Mouse (Mus musculus) forebrain, embryonic 10.5 days (tissue): ENCODE measurements around the gene Phb2. TPM values are rescaled to one million over a fixed set of nuclear protein-coding genes. Genes with fewer than 3 reads are reported as not detected.

Experiments
- DNase-seq: peaks from one replicate; pipeline ENCODE4 v3.0.0-alpha.2; 2017; ENCODE audit warnings: low spot score; ENCODE audit errors: extremely low spot score
- H3K27ac ChIP-seq: fragments of 300-500 bp; sonication (generic); 2 replicates; pipeline ENCODE4 v1.5.1; 2016; ENCODE audit warnings: mild to moderate bottlenecking
- H3K27me3 ChIP-seq: fragments of 300-500 bp; sonication (generic); 2 replicates; pipeline ENCODE4 v1.6.1; 2016; ENCODE audit warnings: mild to moderate bottlenecking; ENCODE audit not compliant: poor library complexity, severe bottlenecking
- H3K36me3 ChIP-seq: fragments of 300-500 bp; sonication (generic); replicated peaks from 2 replicates; pipeline ENCODE4 v1.6.1; 2016; ENCODE audit warnings: mild to moderate bottlenecking, moderate library complexity
- H3K4me1 ChIP-seq: fragments of 300-500 bp; sonication (generic); 2 replicates; pipeline ENCODE4 v1.6.1; 2016
- H3K4me3 ChIP-seq: fragments of 300-500 bp; sonication (generic); 2 replicates; pipeline ENCODE4 v1.5.1; 2016; ENCODE audit warnings: mild to moderate bottlenecking, moderate library complexity
- H3K9me3 ChIP-seq: fragments of 300-500 bp; sonication (generic); 2 replicates; pipeline ENCODE4 v1.6.1; 2016; ENCODE audit warnings: mild to moderate bottlenecking, moderate library complexity
- WGBS: fragments of 180-500 bp; shearing (Covaris S2); methylation state at CpG from one replicate; pipeline ENCODE4 v1.1.7; 2016; 5-methylcytosine and 5-hydroxymethylcytosine counted together
- polyA plus RNA-seq: library from polyadenylated mRNA; unstranded; fragments of >200 nt; fragmentation: Nextera tagmentation; extraction: Ambion mirVana; gene quantifications from 2 replicates; pipeline ENCODE4 v1.2.1, GENCODE M21; 2016

Gene Phb2
- polyA plus RNA-seq, 1 experiment from 2014 or later = 492 TPM

- DNase-seq = no peak
- WGBS = 44% methylated on average over 15 of the region's 16 CpGs
Observed at GRCm38 (mm10) chr6:124718703-124719102, 6.6 kb downstream of the Phb2 start.

GRCm38 (mm10) chr6:124719354-124719978 lies 7.3 kb downstream of the Phb2 start:
- Histone ChIP-seq H3K27ac (peak overlapping the region; percentile 67; the same call in 1 of the 2 replicates), H3K36me3 (peaks cover 39% of the 10 kb centered on the region), H3K27me3 (no peaks in the 10 kb centered on the region), H3K9me3 (no peaks in the 10 kb centered on the region), H3K4me1 (peaks cover 30% of the 10 kb centered on the region), H3K4me3 (peak overlapping the region; percentile 23)
- WGBS = 73% methylated on average over 7 of the region's 7 CpGs
- DNase-seq = no peak

More at GRCm38 (mm10) chr6:124718703-124719102, 6.6 kb downstream of the Phb2 start:
- H3K4me1 ChIP-seq = peaks cover 36% of the 10 kb centered on the region
- H3K4me3 ChIP-seq = peak overlapping the region; percentile 23
- H3K9me3 ChIP-seq = no peaks in the 10 kb centered on the region
- peaks cover 47% of the 10 kb centered on the region for H3K36me3 ChIP-seq
- no peaks in the 10 kb centered on the region for H3K27me3 ChIP-seq
- H3K27ac ChIP-seq = peak overlapping the region; percentile 67

- no peak for DNase-seq
- Histone ChIP-seq H3K27ac (peak overlapping the region; percentile 56), H3K4me1 (peaks cover 30% of the 10 kb centered on the region), H3K9me3 (no peaks in the 10 kb centered on the region), H3K4me3 (no peak overlapping the region), H3K36me3 (peaks cover 25% of the 10 kb centered on the region), H3K27me3 (no peaks in the 10 kb centered on the region)
- WGBS = 72% methylated on average over 11 of the region's 11 CpGs
Observed at GRCm38 (mm10) chr6:124720904-124721303, 8.8 kb downstream of the Phb2 start.

- H3K36me3 ChIP-seq = peaks cover 4% of the 10 kb centered on the region
- DNase-seq = no peak
- peaks cover 33% of the 10 kb centered on the region for H3K4me1 ChIP-seq
- no peak overlapping the region for H3K4me3 ChIP-seq
- H3K27ac ChIP-seq = no peak overlapping the region
- WGBS = 84% methylated on average over 6 of the region's 6 CpGs
- no peaks in the 10 kb centered on the region for H3K9me3 ChIP-seq
- H3K27me3 ChIP-seq = no peaks in the 10 kb centered on the region
Observed at GRCm38 (mm10) chr6:124722876-124723473, 10.8 kb downstream of the Phb2 start.

DNA sequence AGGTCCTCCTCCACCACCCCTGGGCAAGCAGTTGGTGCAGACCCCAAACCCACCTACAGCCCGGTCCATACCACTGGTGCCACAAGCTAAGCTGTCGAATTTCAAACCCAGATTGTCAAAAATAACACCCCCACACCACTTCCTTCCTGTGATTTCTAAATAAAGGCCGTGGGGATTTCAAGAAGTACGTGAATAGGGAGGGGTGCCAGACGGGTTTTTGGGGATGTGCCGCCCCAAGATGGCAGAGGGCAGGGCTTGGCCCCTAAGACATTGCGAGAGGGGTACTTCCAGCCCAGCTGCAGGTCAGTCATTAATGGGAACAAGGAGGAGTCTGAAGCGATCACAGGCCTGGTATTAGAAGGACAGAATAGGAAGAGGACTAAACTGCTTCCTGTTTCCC lies 11.4 kb downstream of the Phb2 start:
- Histone ChIP-seq H3K9me3 (no peaks in the 10 kb centered on the region), H3K4me3 (no peak overlapping the region), H3K4me1 (peaks cover 35% of the 10 kb centered on the region), H3K27ac (no peak overlapping the region), H3K36me3 (no peaks in the 10 kb centered on the region), H3K27me3 (no peaks in the 10 kb centered on the region)
- DNase-seq = no peak
- WGBS = 82% methylated on average over 8 of the region's 8 CpGs

DNA sequence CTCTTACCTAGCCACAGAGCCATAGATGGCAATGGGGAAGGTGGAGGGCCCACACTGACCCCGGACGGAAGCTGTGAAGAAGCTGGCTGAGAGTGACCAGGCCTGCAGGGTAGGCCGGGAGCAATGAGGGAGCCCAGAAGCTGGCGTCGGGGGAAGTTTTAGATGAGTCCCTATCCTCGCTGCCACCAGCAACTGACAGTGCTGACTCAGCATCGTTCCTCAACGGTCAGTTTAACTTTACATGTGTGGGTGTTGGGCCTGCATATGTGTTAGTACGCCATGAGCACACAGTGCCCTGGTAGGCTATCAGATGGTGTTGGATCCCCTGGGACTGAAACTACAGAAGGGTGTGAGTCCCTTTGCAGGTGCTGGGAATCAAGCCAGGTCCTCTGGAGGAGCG lies 12.3 kb downstream of the Phb2 start:
- peaks cover 26% of the 10 kb centered on the region for H3K4me1 ChIP-seq
- H3K36me3 ChIP-seq = no peaks in the 10 kb centered on the region
- no peak overlapping the region for H3K4me3 ChIP-seq
- no peak overlapping the region for H3K27ac ChIP-seq
- no peaks in the 10 kb centered on the region for H3K9me3 ChIP-seq
- no peak for DNase-seq
- WGBS = 92% methylated on average over 10 of the region's 10 CpGs
- H3K27me3 ChIP-seq = no peaks in the 10 kb centered on the region

- Histone ChIP-seq H3K27me3 (no peaks in the 10 kb centered on the region), H3K4me3 (no peak overlapping the region), H3K4me1 (peaks cover 15% of the 10 kb centered on the region), H3K36me3 (no peaks in the 10 kb centered on the region), H3K27ac (no peak overlapping the region), H3K9me3 (no peaks in the 10 kb centered on the region)
- DNase-seq = no peak
- WGBS = 91% methylated on average over 10 of the region's 10 CpGs
Observed at GRCm38 (mm10) chr6:124728621-124729020, 16.5 kb downstream of the Phb2 start.

- Histone ChIP-seq H3K27ac (no peak overlapping the region), H3K36me3 (no peaks in the 10 kb centered on the region), H3K4me3 (no peak overlapping the region), H3K4me1 (peaks cover 15% of the 10 kb centered on the region), H3K9me3 (no peaks in the 10 kb centered on the region), H3K27me3 (no peaks in the 10 kb centered on the region)
- WGBS = 88% methylated on average over 8 of the region's 8 CpGs
- DNase-seq = no peak
Observed at GRCm38 (mm10) chr6:124729850-124730705, 17.9 kb downstream of the Phb2 start.

GRCm38 (mm10) chr6:124731038-124731437 lies 18.9 kb downstream of the Phb2 start:
- Histone ChIP-seq H3K4me1 (peaks cover 15% of the 10 kb centered on the region), H3K27ac (no peak overlapping the region), H3K36me3 (no peaks in the 10 kb centered on the region), H3K9me3 (no peaks in the 10 kb centered on the region), H3K27me3 (no peaks in the 10 kb centered on the region), H3K4me3 (no peak overlapping the region)
- DNase-seq = no peak
- 88% methylated on average over 7 of the region's 7 CpGs for WGBS

GRCm38 (mm10) chr6:124732476-124733370 lies 20.6 kb downstream of the Phb2 start:
- Histone ChIP-seq H3K36me3 (no peaks in the 10 kb centered on the region), H3K4me3 (no peak overlapping the region), H3K4me1 (peaks cover 20% of the 10 kb centered on the region), H3K27ac (peak overlapping the region; percentile 45), H3K27me3 (no peaks in the 10 kb centered on the region), H3K9me3 (no peaks in the 10 kb centered on the region)
- 51% methylated on average over 19 of the region's 19 CpGs for WGBS
- no peak for DNase-seq

- Histone ChIP-seq H3K27ac (no peak overlapping the region), H3K9me3 (no peaks in the 10 kb centered on the region), H3K27me3 (no peaks in the 10 kb centered on the region), H3K36me3 (peaks cover 14% of the 10 kb centered on the region; the same call in 1 of the 2 replicates), H3K4me3 (no peak overlapping the region), H3K4me1 (peaks cover 33% of the 10 kb centered on the region)
- 92% methylated on average over 3 of the region's 3 CpGs for WGBS
- no peak for DNase-seq
Observed at GRCm38 (mm10) chr6:124734417-124734816, 22.3 kb downstream of the Phb2 start.

GRCm38 (mm10) chr6:124737040-124737439 lies 24.9 kb downstream of the Phb2 start:
- no peak overlapping the region for H3K27ac ChIP-seq
- WGBS = 92% methylated on average over 11 of the region's 11 CpGs

More at GRCm38 (mm10) chr6:124737040-124737439, 24.9 kb downstream of the Phb2 start:
- H3K9me3 ChIP-seq = no peaks in the 10 kb centered on the region
- no peaks in the 10 kb centered on the region for H3K27me3 ChIP-seq
- H3K4me3 ChIP-seq = no peak overlapping the region
- H3K36me3 ChIP-seq = peaks cover 14% of the 10 kb centered on the region; the same call in 1 of the 2 replicates
- H3K4me1 ChIP-seq = peaks cover 54% of the 10 kb centered on the region
- DNase-seq = no peak
